Comparison of ENCODE assay signal across 10 mouse cellular contexts in the genomic region with DNA sequence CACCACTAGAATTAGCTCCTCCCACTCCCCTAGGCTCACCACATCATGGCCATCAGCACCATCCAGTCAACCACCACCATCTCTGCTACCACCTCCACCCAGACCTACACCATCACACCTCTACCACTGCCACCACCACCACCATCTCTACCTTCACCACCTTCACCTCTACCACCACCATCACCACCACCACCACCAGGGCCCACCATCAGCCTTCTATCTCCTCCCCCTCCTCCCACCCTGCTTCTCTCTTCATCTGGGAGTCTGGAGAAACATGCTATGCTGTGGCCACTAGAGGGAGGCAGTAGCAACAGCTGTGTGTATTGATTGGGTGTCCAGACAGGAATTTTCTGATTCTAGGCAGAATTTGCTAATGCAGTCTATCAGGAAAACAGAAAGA. TPM values are rescaled to one million over a fixed set of nuclear protein-coding genes. Genes with fewer than 3 reads are reported as not detected.
DNase-seq lines count a peak whose midpoint lies in the region; ATAC-seq and TF ChIP-seq lines count a peak whose summit lies in the region.
"Had no signal": no experiment of that assay in that cellular context is flagged by ENCODE, and none has a peak within 500 bp of the region (broad histone marks: within the 10 kb centered on the region; RNA-seq: fewer than 3 reads in every experiment).

No protein-coding gene starts in this region.

- H3K9ac ChIP-seq in ES-Bruce4 (ENCODE audit: low read depth, poor library complexity, severe bottlenecking): no peak overlapping the region
- no peak overlapping the region for H3K9ac ChIP-seq in embryonic facial prominence, embryonic 14.5 days (ENCODE audit: low read depth, low read length)
- H3K9ac ChIP-seq: heart, embryonic 15.5 days had no signal

- no peaks in the 10 kb centered on the region for H3K27me3 ChIP-seq in ES-Bruce4 (ENCODE audit: control insufficient read depth, insufficient read depth, low read length, poor library complexity, severe bottlenecking)
- no peaks in the 10 kb centered on the region for H3K27me3 ChIP-seq in embryonic facial prominence, embryonic 14.5 days (replicated peaks; ENCODE audit: control insufficient read depth, insufficient read depth, low read length)
- H3K27me3 ChIP-seq in splenic B cell, adult 2 months (ENCODE audit: control insufficient read depth, insufficient read depth, low read length, poor library complexity, severe bottlenecking): no peaks in the 10 kb centered on the region
- H3K27me3 ChIP-seq: heart, embryonic 15.5 days had no signal

- peak; percentile 66 for TF ChIP-seq CTCF in gastrocnemius, adult 2 months (IDR thresholded peaks at IDR 0.05)
- peak; percentile 48 for TF ChIP-seq CTCF in ES-Bruce4 (IDR thresholded peaks at IDR 0.05; ENCODE audit: low read depth, low read length)

- no peak for DNase-seq in gastrocnemius, adult 2 months
- DNase-seq in gastrocnemius, adult 8-10 months (ENCODE audit: low spot score in 2 of 2): no peak
- peak; percentile 67 for DNase-seq in embryonic facial prominence, embryonic 14.5 days (ENCODE audit: low spot score)
- DNase-seq in kidney, postnatal 4 days: peak; percentile 33 to 57
- DNase-seq in lung, postnatal 25 days (ENCODE audit: low spot score): peak; percentile 26
- peak; percentile 4 for DNase-seq in splenic B cell, adult 2 months (ENCODE audit: low read depth, low spot score)
- DNase-seq in thymus, postnatal 36 days: no peak

- no peak for TF ChIP-seq POLR2A in ES-Bruce4 (IDR thresholded peaks at IDR 0.05; ENCODE audit: insufficient read depth, low read length)

- no peaks in the 10 kb centered on the region for H3K9me3 ChIP-seq in ES-Bruce4 (replicated peaks; ENCODE audit: control insufficient read depth, insufficient read depth, low read length, poor library complexity, severe bottlenecking)
- no peaks in the 10 kb centered on the region for H3K9me3 ChIP-seq in embryonic facial prominence, embryonic 14.5 days (ENCODE audit: control insufficient read depth, low read length)
- H3K9me3 ChIP-seq: heart, embryonic 15.5 days had no signal

- no peak overlapping the region for H3K4me2 ChIP-seq in embryonic facial prominence, embryonic 14.5 days (ENCODE audit: low read depth, low read length)
- H3K4me2 ChIP-seq: heart, embryonic 15.5 days had no signal

- no peak for ATAC-seq in embryonic facial prominence, embryonic 14.5 days (ENCODE audit: low read depth)

- no peaks in the 10 kb centered on the region for H3K4me1 ChIP-seq in ES-Bruce4 (ENCODE audit: control insufficient read depth, insufficient read depth, low read length)
- H3K4me1 ChIP-seq in embryonic facial prominence, embryonic 14.5 days (ENCODE audit: control insufficient read depth, insufficient read depth, low read length): peaks cover 4% of the 10 kb centered on the region; the same call in 1 of the 2 replicates

- TF ChIP-seq EP300 in ES-Bruce4 (IDR thresholded peaks at IDR 0.05; ENCODE audit: insufficient read depth, low read depth, low read length): no peak

- intact Hi-C loops in gastrocnemius, adult 2 months (cut with DNase I): loop anchor here (2.0 kb wide), 1 partner anchor 47 kb away; a partner anchor contains a TSS

- H3K36me3 ChIP-seq in ES-Bruce4 (ENCODE audit: control insufficient read depth, insufficient read depth, low read length, poor library complexity, severe bottlenecking): no peaks in the 10 kb centered on the region
- H3K36me3 ChIP-seq in embryonic facial prominence, embryonic 14.5 days (ENCODE audit: control insufficient read depth, insufficient read depth, low read length): no peaks in the 10 kb centered on the region
- no peaks in the 10 kb centered on the region for H3K36me3 ChIP-seq in splenic B cell, adult 2 months (ENCODE audit: control insufficient read depth, insufficient read depth, low read length, poor library complexity, severe bottlenecking)
- H3K36me3 ChIP-seq: heart, embryonic 15.5 days had no signal

- H3K4me3 ChIP-seq in gastrocnemius, adult 2 months: no peak overlapping the region
- H3K4me3 ChIP-seq in ES-Bruce4 (ENCODE audit: low read depth, low read length): no peak overlapping the region
- H3K4me3 ChIP-seq in embryonic facial prominence, embryonic 14.5 days (ENCODE audit: low read depth, low read length): no peak overlapping the region
- H3K4me3 ChIP-seq: heart, embryonic 15.5 days had no signal

- H3K27ac ChIP-seq in gastrocnemius, adult 2 months: no peak overlapping the region
- no peak overlapping the region for H3K27ac ChIP-seq in ES-Bruce4 (ENCODE audit: insufficient read depth, low read length)
- no peak overlapping the region for H3K27ac ChIP-seq in embryonic facial prominence, embryonic 14.5 days (replicated peaks; ENCODE audit: low read depth, low read length)
- H3K27ac ChIP-seq: heart, embryonic 15.5 days had no signal

RNA-seq across cellular contexts. Expression of a gene that starts 47.9 kb away (rescaled TPM):
- under 1 TPM in 1 of 2 experiments, not detected in 1; 0.11 TPM for total RNA-seq in gastrocnemius, adult 2 months (2021)
- total RNA-seq in gastrocnemius, adult 8-10 months (2022): under 1 TPM in 1 of 4 experiments, not detected in 3; 0.11 TPM
- not detected in 2 replicates for polyA plus RNA-seq in ES-Bruce4 (2011; ENCODE audit: insufficient read depth, insufficient read length, low read depth, missing spikeins)
- polyA plus RNA-seq in embryonic facial prominence, embryonic 14.5 days (2014; fragmentation: Nextera tagmentation; extraction: Ambion mirVana): 1.4 and 2.6 TPM in 2 replicates
- total RNA-seq: neutrophil, adult 5-6 weeks had no signal

Comparison
In these comparisons a context has a peak if more than half of its experiments do, and no peak if none do; other contexts are left out.
1. DNase-seq: peak in embryonic facial prominence, embryonic 14.5 days (single experiment), kidney, postnatal 4 days (2 of 2), lung, postnatal 25 days (single experiment) and splenic B cell, adult 2 months (single experiment); none in gastrocnemius, adult 2 months (single experiment), gastrocnemius, adult 8-10 months (0 of 2) and thymus, postnatal 36 days (0 of 2).